Mouse (Mus musculus) cortical plate, adult 2 months (tissue): ENCODE data around the gene Ier5. TPM values are rescaled to one million over a fixed set of nuclear protein-coding genes. Genes with fewer than 3 reads are reported as not detected.
A peak's percentile ranks its signal among the peaks of the same experiment; 100 is the strongest.

Experiments used
- H3K27ac ChIP-seq: fragments of 200-500 bp; 2 replicates; pipeline ENCODE4 v1.5.1; 2012; ENCODE audit warnings: low read length, control low read depth, inconsistent platforms; ENCODE audit not compliant: insufficient read depth
- H3K4me1 ChIP-seq: fragments of 200-500 bp; 2 replicates; pipeline ENCODE4 v1.6.1; 2011; ENCODE audit warnings: low read length; ENCODE audit not compliant: control insufficient read depth, insufficient read depth
- H3K4me3 ChIP-seq: fragments of 200-500 bp; 2 replicates; pipeline ENCODE4 v1.5.1; 2011; ENCODE audit warnings: mild to moderate bottlenecking, low read length, control low read depth; ENCODE audit not compliant: insufficient read depth
- CTCF ChIP-seq: fragments of 200-500 bp; IDR thresholded peaks from 2 replicates; pipeline ENCODE4 v1.5.1; 2011; ENCODE audit warnings: mild to moderate bottlenecking, control low read depth, low read length; ENCODE audit not compliant: insufficient read depth; ENCODE audit errors: extremely low read depth
- POLR2A ChIP-seq: fragments of 200-500 bp; IDR thresholded peaks from 2 replicates; pipeline ENCODE4 v1.6.1; 2011; ENCODE audit warnings: mild to moderate bottlenecking, low read length, control low read depth; ENCODE audit not compliant: insufficient read depth; ENCODE audit errors: extremely low read depth
- polyA plus RNA-seq: library from polyadenylated mRNA; depleted of rRNA; stranded (reverse); fragments of >200 nt; gene quantifications from 2 replicates; pipeline ENCODE4 v1.2.3, GENCODE M21; 2012

Gene Ier5
- polyA plus RNA-seq, 1 experiment = 53.3 TPM

DNA sequence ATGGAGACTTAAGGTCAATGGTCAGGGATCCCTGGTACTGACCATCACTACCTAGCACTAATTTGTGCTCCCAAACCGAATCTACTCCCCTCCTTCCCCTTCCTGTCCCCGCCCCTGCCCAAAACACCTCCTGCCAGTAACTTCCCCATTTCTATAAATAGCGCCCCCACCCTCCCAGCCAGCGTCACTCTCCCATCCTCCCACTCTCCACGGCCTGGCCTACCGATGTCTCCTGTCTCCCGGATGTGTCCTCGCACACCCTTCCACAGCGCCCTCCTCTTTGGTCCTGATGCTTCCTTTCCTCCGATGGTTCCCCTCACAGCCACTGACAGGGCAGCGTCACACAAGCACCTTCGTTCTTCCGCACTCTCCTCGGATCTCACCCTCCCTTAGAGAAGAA lies 39.9 kb downstream of the Ier5 start:
- peak overlapping the region; percentile 9; the same call in 1 of the 2 replicates for H3K27ac ChIP-seq
- H3K4me3 ChIP-seq = no peak overlapping the region
- TF ChIP-seq POLR2A (peak; percentile 15; the same call in 1 of the 2 replicates), CTCF (no peak)

DNA sequence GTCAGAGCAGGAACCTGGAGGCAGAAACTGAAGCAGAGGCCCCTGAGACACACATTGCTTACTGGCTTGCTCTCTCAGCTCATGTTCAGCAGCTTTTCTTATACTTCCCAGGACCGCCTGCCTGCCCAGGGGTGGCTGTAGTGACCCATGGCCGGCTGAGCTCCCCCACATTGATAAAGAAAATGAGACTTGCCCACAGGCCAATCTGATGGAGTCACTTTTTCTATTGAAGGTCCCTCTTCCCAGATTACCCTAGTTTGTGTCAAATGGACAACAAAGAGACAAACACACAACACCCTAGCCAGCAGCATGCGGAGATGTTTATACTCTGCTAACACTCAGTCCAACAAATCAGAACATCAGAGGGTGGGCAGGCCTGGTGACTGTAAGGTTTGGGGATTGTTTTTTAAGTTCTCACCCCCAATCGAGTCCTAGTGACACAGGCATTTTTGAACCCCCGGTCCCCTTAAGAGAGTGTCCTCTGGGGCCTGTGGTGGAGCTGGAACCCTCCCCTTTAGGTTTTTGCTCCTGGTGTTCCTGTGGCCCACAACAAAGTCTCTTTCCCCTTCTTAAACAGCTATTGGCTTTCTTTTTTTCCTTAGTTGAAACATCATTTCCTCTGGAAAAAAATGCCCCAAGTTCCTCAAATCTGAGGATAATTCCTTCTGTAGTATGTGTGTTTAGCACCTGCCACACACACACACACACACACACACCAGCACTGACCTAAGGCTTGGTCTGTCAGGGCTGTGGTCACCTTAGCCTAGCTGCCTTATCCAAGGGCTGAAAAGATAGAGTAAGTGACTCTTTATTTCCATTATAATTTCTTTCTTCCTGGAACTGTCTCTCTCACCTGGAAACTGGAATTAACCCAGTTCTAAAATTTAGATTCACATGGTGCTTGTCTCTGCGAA lies 41.1 kb downstream of the Ier5 start:
- H3K27ac ChIP-seq = no peak overlapping the region
- TF ChIP-seq POLR2A (no peak), CTCF (no peak)
- H3K4me3 ChIP-seq = no peak overlapping the region
- peaks cover 12% of the 10 kb centered on the region for H3K4me1 ChIP-seq

More for the DNA sequence above, 39.9 kb downstream of the Ier5 start:
- H3K4me1 ChIP-seq = peaks cover 12% of the 10 kb centered on the region

DNA sequence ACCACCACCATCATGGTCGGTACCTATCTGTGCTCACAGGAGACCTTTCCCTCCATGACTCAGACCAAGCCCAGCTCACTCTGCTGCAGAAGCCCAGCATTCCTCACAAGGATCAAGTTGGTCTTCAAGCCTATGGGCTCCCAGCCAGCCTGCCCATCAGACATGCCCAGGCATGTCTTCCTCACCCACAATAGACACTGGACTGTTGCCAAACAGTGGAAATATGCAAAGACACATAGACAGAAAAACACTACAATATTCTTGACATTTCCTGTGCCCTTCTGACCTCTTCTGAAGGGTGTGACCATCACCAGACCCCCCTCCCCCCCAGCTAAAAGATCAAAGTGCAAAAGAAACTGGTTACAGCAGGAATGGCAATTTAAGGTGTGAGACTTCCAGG lies 43.3 kb downstream of the Ier5 start:
- H3K4me1 ChIP-seq = peaks cover 15% of the 10 kb centered on the region
- TF ChIP-seq CTCF (no peak), POLR2A (no peak)
- H3K4me3 ChIP-seq = no peak overlapping the region
- H3K27ac ChIP-seq = no peak overlapping the region

DNA sequence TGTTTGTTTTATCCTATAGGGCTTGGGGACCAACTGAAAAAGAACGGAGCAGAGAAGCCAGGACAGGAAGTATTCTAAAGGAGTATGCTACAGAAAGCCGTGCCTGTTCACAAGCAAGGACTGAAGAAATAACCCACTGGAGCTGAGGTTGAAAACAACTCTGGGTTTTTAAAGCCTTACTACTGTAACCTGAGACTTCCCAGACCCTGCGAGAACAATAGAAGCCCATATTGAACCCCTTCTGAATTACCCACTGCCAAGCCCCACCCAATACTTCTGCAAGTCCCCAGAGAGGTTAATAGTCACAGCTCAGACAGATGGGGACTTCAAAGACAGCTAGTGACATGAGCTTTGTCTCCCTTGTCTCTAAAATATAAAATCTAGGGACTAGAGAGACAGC lies 44.4 kb downstream of the Ier5 start:
- no peak for TF ChIP-seq CTCF
- no peak for TF ChIP-seq POLR2A
- Histone ChIP-seq H3K27ac (no peak overlapping the region), H3K4me1 (peaks cover 14% of the 10 kb centered on the region), H3K4me3 (no peak overlapping the region)

DNA sequence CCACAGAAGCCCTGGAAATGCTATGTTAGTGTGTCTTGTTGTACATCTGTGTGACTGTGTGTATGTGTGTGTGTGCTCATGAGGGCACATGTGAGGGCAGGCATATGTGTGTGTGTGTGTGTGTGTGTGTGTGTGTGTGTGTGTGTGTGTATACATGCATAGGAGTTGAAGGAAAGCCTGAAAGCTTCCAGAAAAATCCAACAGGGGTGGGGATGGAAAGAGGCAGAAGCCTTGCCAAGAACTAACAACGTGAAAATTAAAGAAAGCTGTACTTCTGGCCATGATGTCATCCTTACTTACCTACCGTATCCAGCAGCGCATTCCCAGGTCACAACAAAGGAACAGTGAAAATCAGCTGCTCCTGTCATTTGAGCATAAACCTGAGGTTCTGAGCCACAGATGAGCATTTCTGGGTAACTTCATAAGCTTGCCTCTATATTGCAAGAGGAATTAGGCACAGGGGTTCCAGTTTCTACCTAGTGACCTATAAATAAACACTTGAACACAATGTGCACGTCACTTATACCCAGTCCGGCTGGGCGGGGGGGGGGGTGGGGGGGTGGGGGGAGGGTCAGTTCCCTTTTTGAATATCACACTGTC lies 45.0 kb downstream of the Ier5 start:
- TF ChIP-seq POLR2A (no peak), CTCF (no peak)
- H3K4me1 ChIP-seq = peaks cover 13% of the 10 kb centered on the region
- no peak overlapping the region for H3K4me3 ChIP-seq
- no peak overlapping the region for H3K27ac ChIP-seq

DNA sequence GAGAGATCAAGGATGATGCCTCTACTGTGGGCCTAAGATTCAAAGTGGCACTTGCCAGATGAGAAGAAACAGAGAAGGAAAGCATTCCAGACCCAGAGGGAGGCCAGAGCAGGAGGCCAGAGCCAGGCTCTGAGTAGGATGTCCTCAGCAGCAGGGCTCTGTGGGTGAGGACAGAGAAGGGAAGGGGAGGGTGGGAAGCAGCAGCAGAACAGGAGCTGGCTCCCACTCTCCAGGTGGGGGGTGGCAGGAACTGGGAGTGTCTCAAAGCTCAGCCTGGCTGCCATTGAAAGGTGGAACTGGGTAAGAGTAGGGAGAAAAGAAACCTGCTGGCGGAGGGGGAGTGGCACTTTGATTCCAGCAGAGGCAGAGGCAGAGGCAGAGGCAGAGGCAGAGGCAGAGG lies 46.1 kb downstream of the Ier5 start:
- peaks cover 6% of the 10 kb centered on the region; the same call in 1 of the 2 replicates for H3K4me1 ChIP-seq
- H3K4me3 ChIP-seq = no peak overlapping the region
- TF ChIP-seq POLR2A (no peak), CTCF (no peak)
- H3K27ac ChIP-seq = peak overlapping the region; percentile 56; the same call in 1 of the 2 replicates

DNA sequence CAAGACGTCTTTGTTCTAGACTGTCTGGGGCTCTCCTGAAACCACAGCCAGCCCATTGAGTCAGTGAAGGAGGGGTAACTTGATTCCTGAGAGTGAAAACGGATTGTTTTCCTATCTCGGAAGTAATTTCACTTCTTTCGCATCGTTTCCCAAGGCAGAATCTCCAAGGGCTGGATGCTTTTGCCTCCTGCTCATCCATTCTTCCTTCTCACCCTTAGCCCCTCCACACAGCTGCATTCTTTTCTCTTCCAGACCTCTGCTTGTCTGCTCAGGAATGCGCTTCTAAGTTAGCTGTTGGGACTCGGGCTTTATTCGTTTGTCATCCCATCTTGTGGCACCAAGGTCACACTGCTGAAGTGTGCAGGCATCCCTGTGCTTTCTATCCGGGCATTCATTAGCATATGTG lies 46.7 kb downstream of the Ier5 start:
- Histone ChIP-seq H3K27ac (no peak overlapping the region), H3K4me3 (no peak overlapping the region), H3K4me1 (peaks cover 6% of the 10 kb centered on the region; the same call in 1 of the 2 replicates)
- TF ChIP-seq CTCF = no peak
- no peak for TF ChIP-seq POLR2A

DNA sequence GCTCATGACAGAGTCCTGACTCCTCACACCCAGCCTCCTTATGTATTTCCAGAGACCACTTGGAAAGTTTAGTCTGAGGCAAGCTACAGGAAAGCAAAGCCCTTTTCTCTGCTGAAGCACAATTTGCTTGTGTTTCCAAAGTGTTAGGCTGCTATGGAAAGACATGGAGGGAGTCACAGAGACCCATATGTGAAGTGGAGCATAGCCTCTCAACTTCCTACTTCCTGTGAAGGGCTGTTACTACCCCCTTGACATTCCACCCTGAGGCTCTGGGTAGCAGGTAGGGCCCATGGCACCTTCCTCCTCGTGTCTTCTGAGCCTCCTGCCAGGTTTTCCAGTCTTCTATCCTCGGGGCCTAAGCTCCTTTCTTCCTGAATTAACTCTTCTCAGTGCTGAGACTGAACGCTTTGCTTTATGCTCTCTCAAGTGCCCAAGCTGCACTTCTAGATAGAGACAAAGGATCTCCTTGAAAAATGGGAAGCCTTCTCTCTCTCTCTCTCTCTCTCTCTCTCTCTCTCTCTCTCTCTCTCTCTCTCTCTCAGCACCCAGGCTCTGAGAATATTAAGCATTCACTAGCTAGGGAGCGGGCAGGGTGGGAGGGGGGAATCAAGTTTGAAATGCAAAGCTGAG lies 47.2 kb downstream of the Ier5 start:
- H3K4me3 ChIP-seq = no peak overlapping the region
- TF ChIP-seq POLR2A (no peak), CTCF (no peak)
- peak overlapping the region; percentile 68; the same call in 1 of the 2 replicates for H3K27ac ChIP-seq
- H3K4me1 ChIP-seq = peaks cover 6% of the 10 kb centered on the region; the same call in 1 of the 2 replicates

DNA sequence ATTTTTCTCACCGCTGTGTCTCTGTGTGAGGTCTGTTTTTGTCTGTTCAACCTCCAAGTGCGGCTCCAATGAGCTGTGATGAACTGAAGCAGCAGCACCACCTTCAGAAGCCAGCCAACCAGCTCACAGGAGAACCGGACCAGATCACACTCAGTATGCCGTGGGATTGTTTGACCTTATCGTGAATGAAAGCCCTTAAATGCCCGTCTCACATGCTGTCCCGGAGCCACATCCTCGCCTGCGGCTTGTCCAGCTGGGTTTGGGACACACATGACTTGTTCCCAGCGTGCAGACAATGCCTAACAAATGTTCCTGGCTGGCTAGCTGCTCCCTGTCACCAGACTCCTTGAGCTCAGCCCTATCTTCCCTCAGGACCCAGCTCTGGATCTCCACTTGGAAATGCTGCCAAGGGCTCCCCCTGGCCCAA lies 47.7 kb downstream of the Ier5 start:
- H3K4me3 ChIP-seq = no peak overlapping the region
- H3K27ac ChIP-seq = peak overlapping the region; percentile 68; the same call in 1 of the 2 replicates
- peaks cover 5% of the 10 kb centered on the region; the same call in 1 of the 2 replicates for H3K4me1 ChIP-seq
- TF ChIP-seq POLR2A (no peak), CTCF (no peak)
